Mouse (Mus musculus): ENCODE data around the gene Gm20388. TPM values are rescaled to one million over a fixed set of nuclear protein-coding genes. Genes with fewer than 3 reads are reported as not detected.
A peak's percentile ranks its signal among the peaks of the same experiment; 100 is the strongest.

The Gm20388 gene
- polyA plus RNA-seq, 1 experiment from 2014 or later: not detected

DNA sequence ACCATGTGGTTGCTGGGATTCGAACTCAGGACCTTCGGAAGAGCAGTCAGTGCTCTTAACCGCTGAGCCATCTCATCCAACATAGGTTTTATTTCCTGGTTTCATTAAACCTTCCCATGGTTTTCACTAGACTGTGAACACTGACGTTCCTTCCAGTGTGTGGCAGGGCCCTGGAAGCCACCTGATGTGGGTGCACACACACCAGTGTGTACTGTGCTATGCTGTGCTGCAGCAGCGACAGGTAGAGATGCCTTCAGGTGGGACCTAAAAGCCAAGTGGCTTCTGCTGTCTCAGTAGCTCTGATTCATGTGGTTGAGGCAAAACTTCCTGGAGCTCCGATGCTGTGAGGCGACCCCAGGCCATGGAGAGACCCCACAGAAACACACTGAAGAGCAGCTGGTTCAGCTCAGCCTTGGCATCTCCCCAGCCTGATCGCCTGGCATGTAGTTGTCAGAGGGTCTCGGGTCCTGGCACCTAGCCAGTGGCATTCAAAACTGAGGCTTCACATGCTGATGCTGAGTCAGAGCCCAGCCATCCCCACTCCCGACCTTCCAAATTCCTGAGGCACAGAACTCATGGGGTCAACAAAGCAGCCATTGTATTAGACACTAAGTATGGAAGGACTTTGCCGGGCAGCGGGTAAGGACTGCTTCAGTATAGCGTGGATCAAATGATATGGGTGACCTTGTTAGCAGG lies 3842.3 kb downstream of the Gm20388 start:
- Histone ChIP-seq H3K27ac (replicated peaks) (peak overlapping the region; percentile 55), H3K9me3 (no peaks in the 10 kb centered on the region), H3K4me2 (replicated peaks) (no peak overlapping the region), H3K4me1 (peaks cover 22% of the 10 kb centered on the region), H3K27me3 (no peaks in the 10 kb centered on the region), H3K4me3 (no peak overlapping the region), H3K9ac (replicated peaks) (no peak overlapping the region), H3K36me3 (no peaks in the 10 kb centered on the region)
- WGBS: 37% methylated on average over 13 of the region's 13 CpGs
- ATAC-seq (replicated peaks): peak; percentile 59

DNA sequence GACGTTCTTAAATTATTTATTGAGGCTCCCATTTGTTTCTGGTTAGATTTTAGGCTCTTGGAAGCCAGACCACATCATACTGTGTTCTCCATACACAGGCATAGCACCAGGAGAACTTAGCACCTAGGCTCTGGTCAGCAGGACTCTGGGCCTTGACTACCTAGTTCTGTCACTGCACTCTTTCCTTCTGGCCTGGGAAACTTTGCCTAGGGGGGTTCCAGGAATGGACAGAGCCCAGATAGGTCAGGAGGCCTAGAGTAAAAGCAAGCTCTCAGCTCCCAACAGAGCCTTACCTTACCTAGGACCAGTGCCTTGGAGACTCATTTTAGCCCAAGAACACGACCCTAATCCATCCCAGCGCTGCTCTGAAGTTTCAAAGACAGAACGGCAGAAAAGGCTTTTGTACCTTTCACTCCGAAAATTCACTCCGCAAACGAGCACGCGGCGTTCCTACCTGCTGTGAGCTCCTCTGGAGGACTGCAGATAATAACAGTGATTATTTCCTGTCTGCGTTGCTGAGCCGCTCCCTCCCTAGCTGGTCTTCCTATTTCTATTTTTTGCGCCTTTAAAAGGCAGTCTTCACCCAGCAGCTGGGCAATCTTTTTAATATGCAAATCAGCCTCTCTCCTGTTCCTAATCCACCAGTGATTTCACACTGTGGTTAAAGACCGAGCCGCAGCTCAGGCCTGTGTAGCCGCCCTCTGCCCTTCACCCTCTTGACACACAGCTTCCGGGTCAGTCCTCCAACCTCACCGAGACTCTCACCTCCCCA lies 3843.1 kb downstream of the Gm20388 start:
- ATAC-seq (replicated peaks): peak; percentile 60
- Histone ChIP-seq H3K4me2 (replicated peaks) (peak overlapping the region; percentile 24), H3K27ac (replicated peaks) (peak overlapping the region; percentile 55), H3K36me3 (no peaks in the 10 kb centered on the region), H3K27me3 (no peaks in the 10 kb centered on the region), H3K4me3 (0 out of 2 replicates have a peak overlapping the region, but pooled peaks have one; percentile 3), H3K9me3 (no peaks in the 10 kb centered on the region), H3K4me1 (peaks cover 22% of the 10 kb centered on the region), H3K9ac (replicated peaks) (0 out of 2 replicates have a peak overlapping the region, but pooled peaks have one; percentile 6)
- WGBS: 4% methylated on average over 18 of the region's 18 CpGs

- Histone ChIP-seq H3K9ac (replicated peaks) (no peak overlapping the region), H3K4me1 (peaks cover 24% of the 10 kb centered on the region), H3K4me2 (replicated peaks) (0 out of 2 replicates have a peak overlapping the region, but pooled peaks have one; percentile 24), H3K9me3 (no peaks in the 10 kb centered on the region), H3K27me3 (no peaks in the 10 kb centered on the region), H3K27ac (replicated peaks) (peak overlapping the region; percentile 55; the same call in 1 of the 2 replicates), H3K4me3 (no peak overlapping the region), H3K36me3 (no peaks in the 10 kb centered on the region)
- ATAC-seq (replicated peaks): 0 out of 2 replicates have a peak, but pooled peaks have one; percentile 9
- WGBS: 74% methylated on average over 13 of the region's 13 CpGs
Observed at GRCm38 (mm10) chr8:123754538-123755431, 3844.1 kb downstream of the Gm20388 start.

DNA sequence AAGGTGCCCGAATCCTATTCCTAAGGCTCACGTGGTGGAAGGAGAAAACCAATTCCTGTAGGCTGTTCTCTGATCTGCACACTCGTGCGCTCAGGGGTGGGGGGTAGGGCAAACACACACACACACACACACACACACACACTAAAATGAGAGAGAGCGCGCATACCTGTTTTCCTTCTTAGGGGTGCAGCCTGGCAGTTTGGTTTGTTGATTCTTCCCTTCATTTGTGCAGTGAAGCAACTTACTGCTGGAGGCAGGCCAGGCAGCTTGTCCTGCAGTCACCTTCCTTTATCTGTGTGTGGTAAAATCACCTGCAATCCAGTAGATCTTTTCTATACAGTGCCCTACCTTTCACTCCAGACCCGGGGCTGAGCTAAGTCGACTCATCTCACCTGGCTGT lies 3846.3 kb downstream of the Gm20388 start:
- no peak overlapping the region for H3K27ac ChIP-seq (replicated peaks)
- H3K36me3 ChIP-seq: no peaks in the 10 kb centered on the region
- no peak overlapping the region for H3K4me3 ChIP-seq
- no peaks in the 10 kb centered on the region for H3K27me3 ChIP-seq
- no peak overlapping the region for H3K4me2 ChIP-seq (replicated peaks)
- H3K9me3 ChIP-seq: no peaks in the 10 kb centered on the region
- 81% methylated on average over 8 of the region's 8 CpGs for WGBS
- ATAC-seq (replicated peaks): no peak
- H3K9ac ChIP-seq (replicated peaks): no peak overlapping the region
- peaks cover 30% of the 10 kb centered on the region for H3K4me1 ChIP-seq

DNA sequence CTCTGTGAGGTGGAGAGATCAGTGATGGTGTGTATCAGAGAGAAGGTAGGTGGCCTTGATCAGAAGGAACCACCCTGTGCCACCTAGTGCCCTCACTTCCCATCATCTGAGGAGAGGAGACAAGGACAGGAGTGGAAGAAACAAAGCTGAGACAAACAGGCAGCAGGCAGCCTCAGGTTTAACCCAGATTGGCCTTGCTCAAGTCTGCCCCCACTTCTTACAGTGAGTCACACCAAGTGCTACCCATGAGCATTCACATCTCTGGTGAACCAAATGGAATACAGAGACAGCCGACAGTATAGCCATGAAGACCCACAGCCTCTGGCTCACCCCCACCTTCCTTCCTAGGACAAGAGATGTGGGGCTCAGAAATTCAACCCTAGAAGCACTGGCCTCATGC lies 3848.3 kb downstream of the Gm20388 start:
- H3K36me3 ChIP-seq: no peaks in the 10 kb centered on the region
- no peak for ATAC-seq (replicated peaks)
- no peak overlapping the region for H3K27ac ChIP-seq (replicated peaks)

DNA sequence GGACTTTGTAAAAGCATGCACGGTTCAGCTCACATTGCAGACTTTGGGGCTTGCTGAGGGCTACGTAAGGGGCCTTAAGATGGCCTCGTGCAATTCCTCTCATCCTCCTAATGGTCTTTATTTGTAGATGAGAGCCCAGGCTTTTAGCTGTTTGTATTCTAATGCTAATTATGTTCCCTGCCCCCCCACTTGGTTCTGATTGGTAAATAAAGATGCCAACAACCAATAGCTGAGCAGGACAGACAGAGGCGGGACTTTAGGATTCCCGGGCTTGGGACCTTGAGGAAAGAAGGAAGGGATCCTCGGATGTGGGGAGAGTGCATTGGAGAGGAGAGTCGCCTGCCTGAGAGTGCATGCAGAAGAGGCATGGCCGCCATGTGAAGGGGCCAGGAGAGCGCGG lies 3849.3 kb downstream of the Gm20388 start:
- H3K4me3 ChIP-seq: peak overlapping the region; percentile 20
- ATAC-seq (replicated peaks): peak; percentile 91
- WGBS: 4% methylated on average over 10 of the region's 10 CpGs

More for the DNA sequence above, 3848.3 kb downstream of the Gm20388 start:
- H3K27me3 ChIP-seq: no peaks in the 10 kb centered on the region
- no peak overlapping the region for H3K9ac ChIP-seq (replicated peaks)
- H3K4me3 ChIP-seq: no peak overlapping the region
- WGBS: 95% methylated on average over 1 of the region's 1 CpGs
- no peak overlapping the region for H3K4me2 ChIP-seq (replicated peaks)
- H3K4me1 ChIP-seq: peaks cover 19% of the 10 kb centered on the region
- H3K9me3 ChIP-seq: no peaks in the 10 kb centered on the region

GRCm38 (mm10) chr8:123760579-123760978 lies 3849.9 kb downstream of the Gm20388 start:
- Histone ChIP-seq H3K9ac (replicated peaks) (no peak overlapping the region), H3K27me3 (no peaks in the 10 kb centered on the region), H3K27ac (replicated peaks) (no peak overlapping the region), H3K4me1 (peaks cover 13% of the 10 kb centered on the region), H3K4me2 (replicated peaks) (peak overlapping the region; percentile 44; the same call in 1 of the 2 replicates), H3K9me3 (no peaks in the 10 kb centered on the region), H3K36me3 (no peaks in the 10 kb centered on the region), H3K4me3 (no peak overlapping the region)
- WGBS: 62% methylated on average over 5 of the region's 5 CpGs
- ATAC-seq (replicated peaks): no peak

More for the DNA sequence above, 3849.3 kb downstream of the Gm20388 start:
- Histone ChIP-seq H3K9ac (replicated peaks) (no peak overlapping the region; the same call in 1 of the 2 replicates), H3K4me1 (peaks cover 13% of the 10 kb centered on the region), H3K9me3 (no peaks in the 10 kb centered on the region), H3K27me3 (no peaks in the 10 kb centered on the region), H3K4me2 (replicated peaks) (peak overlapping the region; percentile 44), H3K27ac (replicated peaks) (no peak overlapping the region), H3K36me3 (no peaks in the 10 kb centered on the region)

DNA sequence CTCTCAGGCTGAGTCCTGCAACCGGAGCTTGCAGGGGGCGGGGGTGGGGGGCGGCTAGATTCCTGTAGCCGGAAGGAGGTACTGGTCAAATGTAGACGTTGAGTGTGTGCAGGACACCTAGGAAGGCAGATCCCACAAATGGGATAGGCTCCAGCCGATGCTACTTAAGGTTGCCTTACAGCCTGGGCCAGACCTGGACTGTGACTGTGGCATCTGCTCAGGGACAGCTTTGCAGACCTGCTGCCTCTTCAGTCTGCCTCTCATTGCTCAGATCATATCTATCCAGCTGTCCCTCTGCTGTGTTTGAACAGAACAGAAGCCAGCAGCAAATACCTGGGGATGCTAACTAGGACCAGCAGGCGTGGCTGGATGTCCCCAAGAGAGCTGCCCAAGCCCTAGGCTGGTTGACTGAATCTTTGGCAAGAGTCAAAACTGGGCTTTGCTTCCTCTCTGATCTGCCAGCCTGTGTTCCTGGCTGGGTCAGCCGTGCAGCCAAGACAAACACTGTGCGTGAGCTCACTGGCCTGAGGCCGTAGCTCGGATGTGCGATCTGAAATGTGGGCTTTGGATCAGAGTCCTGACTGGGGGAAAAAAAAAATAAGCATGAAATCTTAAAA lies 3850.7 kb downstream of the Gm20388 start:
- no peaks in the 10 kb centered on the region for H3K36me3 ChIP-seq
- no peak overlapping the region for H3K9ac ChIP-seq (replicated peaks)
- no peak for ATAC-seq (replicated peaks)
- no peaks in the 10 kb centered on the region for H3K27me3 ChIP-seq
- peaks cover 13% of the 10 kb centered on the region for H3K4me1 ChIP-seq
- H3K4me3 ChIP-seq: no peak overlapping the region
- H3K9me3 ChIP-seq: no peaks in the 10 kb centered on the region
- H3K27ac ChIP-seq (replicated peaks): no peak overlapping the region
- 57% methylated on average over 12 of the region's 12 CpGs for WGBS
- no peak overlapping the region for H3K4me2 ChIP-seq (replicated peaks)

GRCm38 (mm10) chr8:123761883-123762270 lies 3851.2 kb downstream of the Gm20388 start:
- Histone ChIP-seq H3K4me3 (no peak overlapping the region), H3K4me1 (peaks cover 13% of the 10 kb centered on the region), H3K9me3 (no peaks in the 10 kb centered on the region), H3K9ac (replicated peaks) (no peak overlapping the region), H3K27me3 (no peaks in the 10 kb centered on the region), H3K36me3 (no peaks in the 10 kb centered on the region), H3K27ac (replicated peaks) (no peak overlapping the region), H3K4me2 (replicated peaks) (no peak overlapping the region)
- no peak for ATAC-seq (replicated peaks)
- 49% methylated on average over 4 of the region's 4 CpGs for WGBS

DNA sequence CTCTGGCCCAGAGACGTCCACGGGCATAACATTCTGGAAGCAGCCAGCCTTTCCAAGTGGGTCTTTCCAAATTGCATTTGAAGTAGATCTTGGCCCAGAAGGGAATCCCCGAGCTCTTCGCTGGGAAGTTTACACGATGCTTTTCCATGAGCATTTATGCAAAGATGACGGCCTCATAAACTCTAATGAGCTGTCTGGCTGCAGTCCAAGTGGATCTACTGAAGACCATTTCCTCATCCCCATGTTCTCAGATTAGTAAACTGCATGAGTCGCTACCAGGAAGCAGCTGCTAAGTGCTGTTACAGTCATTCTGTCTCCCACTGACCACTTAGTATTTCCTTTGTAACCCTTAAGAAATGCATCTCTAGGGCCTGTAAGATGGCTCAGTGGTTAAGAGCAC lies 3852.7 kb downstream of the Gm20388 start:
- Histone ChIP-seq H3K4me1 (peaks cover 13% of the 10 kb centered on the region), H3K9me3 (no peaks in the 10 kb centered on the region), H3K27me3 (no peaks in the 10 kb centered on the region), H3K4me2 (replicated peaks) (no peak overlapping the region), H3K27ac (replicated peaks) (0 out of 2 replicates have a peak overlapping the region, but pooled peaks have one; percentile 0), H3K4me3 (no peak overlapping the region), H3K36me3 (no peaks in the 10 kb centered on the region), H3K9ac (replicated peaks) (no peak overlapping the region)
- no peak for ATAC-seq (replicated peaks)
- 63% methylated on average over 7 of the region's 7 CpGs for WGBS

GRCm38 (mm10) chr8:123764671-123765070 lies 3854.0 kb downstream of the Gm20388 start:
- no peak overlapping the region for H3K4me3 ChIP-seq
- H3K4me1 ChIP-seq: peaks cover 15% of the 10 kb centered on the region
- H3K27ac ChIP-seq (replicated peaks): no peak overlapping the region
- no peak overlapping the region for H3K4me2 ChIP-seq (replicated peaks)
- no peaks in the 10 kb centered on the region for H3K9me3 ChIP-seq
- no peaks in the 10 kb centered on the region for H3K27me3 ChIP-seq
- H3K9ac ChIP-seq (replicated peaks): no peak overlapping the region
- H3K36me3 ChIP-seq: no peaks in the 10 kb centered on the region
- ATAC-seq (replicated peaks): no peak
- WGBS: 34% methylated on average over 4 of the region's 4 CpGs

Measured in forebrain, embryonic 15.5 days (tissue).